Mouse (Mus musculus): Measurements from ENCODE around the gene Eva1c. TPM values are rescaled to one million over a fixed set of nuclear protein-coding genes. Genes with fewer than 3 reads are reported as not detected.

Eva1c gene
- polyA plus RNA-seq, 1 experiment from 2014 or later, result 0.82 TPM

DNA sequence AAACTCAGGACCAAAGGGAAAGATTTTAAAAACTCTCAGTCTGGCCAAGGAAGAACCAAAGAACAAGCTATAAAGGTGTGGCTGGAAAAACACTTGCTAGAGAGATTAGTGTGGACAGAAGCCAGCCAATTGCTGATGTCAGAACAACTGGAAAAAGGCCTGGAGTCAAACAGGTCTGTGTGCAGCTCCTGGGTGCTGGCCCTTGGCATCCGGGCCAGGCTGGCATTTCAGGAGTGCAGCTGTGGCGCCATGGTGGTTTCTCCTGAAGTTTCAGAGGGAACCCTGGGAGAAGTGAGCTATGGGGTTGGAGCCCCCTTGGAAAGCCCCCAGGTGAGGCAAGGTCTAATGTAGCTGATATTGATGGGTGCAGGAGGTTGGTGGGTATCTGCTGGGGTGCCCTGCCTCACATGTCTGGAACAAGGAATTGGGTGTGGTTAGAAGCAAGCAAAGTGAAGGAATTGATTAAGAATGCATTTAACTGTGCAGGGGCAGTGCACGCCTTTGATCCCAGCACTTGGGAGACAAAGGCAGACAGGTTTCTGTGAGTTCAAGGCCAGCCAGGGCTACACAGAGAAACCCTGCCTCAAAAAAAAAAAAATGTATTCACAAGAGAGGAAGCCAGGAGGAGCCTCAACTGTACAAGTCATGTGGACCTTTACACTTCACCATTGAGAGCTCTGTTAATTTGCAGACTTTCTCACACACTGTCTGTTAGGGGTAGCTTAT is 51.8 kb downstream of the Eva1c start:
- Histone ChIP-seq H3K27me3 (ENCODE audit: insufficient read depth, low read length) (no peaks in the 10 kb centered on the region), H3K27ac (ENCODE audit: low read length) (no peak overlapping the region), H3K4me3 (ENCODE audit: low read length) (no peak overlapping the region), H3K4me2 (replicated peaks; ENCODE audit: low read depth, low read length) (no peak overlapping the region), H3K9me3 (ENCODE audit: low read length) (no peaks in the 10 kb centered on the region), H3K36me3 (ENCODE audit: insufficient read depth, low read length) (no peaks in the 10 kb centered on the region), H3K4me1 (ENCODE audit: insufficient read depth, low read length) (peaks cover 6% of the 10 kb centered on the region; the same call in 1 of the 2 replicates), H3K9ac (replicated peaks; ENCODE audit: low read length) (no peak overlapping the region)
- 92% methylated on average over 3 of the region's 3 CpGs for WGBS
- no peak for ATAC-seq (ENCODE audit: low FRiP score, low TSS enrichment)

DNA sequence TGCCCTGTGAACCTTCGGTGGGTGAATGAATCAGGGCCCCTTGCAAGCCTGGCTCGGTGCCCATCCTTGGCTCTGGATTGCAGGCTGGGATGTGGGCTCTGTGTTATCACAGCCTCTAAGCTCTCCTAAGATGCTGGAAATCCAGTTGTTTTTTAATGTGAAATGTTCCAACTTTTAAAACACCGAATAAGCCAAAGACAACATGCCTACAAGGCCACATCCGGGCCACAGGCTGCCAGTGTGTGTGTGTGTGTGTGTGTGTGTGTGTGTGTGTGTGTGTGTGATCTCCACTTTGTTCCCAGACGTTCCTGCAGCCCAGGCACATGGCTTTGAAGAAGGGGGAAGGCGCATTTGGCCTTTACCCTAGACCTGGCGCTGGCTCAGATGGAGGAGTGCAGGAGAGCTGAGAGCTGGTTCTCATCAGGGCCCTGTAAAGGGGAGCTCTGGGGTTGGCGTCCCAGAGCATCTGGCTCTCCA is 56.0 kb downstream of the Eva1c start:
- no peak for ATAC-seq (ENCODE audit: low FRiP score, low TSS enrichment)
- WGBS, result 41% methylated on average over 8 of the region's 8 CpGs
- Histone ChIP-seq H3K36me3 (ENCODE audit: insufficient read depth, low read length) (no peaks in the 10 kb centered on the region), H3K9ac (replicated peaks; ENCODE audit: low read length) (no peak overlapping the region), H3K27ac (ENCODE audit: low read length) (peak overlapping the region; percentile 16; the same call in 1 of the 2 replicates), H3K27me3 (ENCODE audit: insufficient read depth, low read length) (no peaks in the 10 kb centered on the region), H3K4me3 (ENCODE audit: low read length) (no peak overlapping the region), H3K4me1 (ENCODE audit: insufficient read depth, low read length) (peaks cover 16% of the 10 kb centered on the region; the same call in 1 of the 2 replicates), H3K9me3 (ENCODE audit: low read length) (no peaks in the 10 kb centered on the region), H3K4me2 (replicated peaks; ENCODE audit: low read depth, low read length) (no peak overlapping the region; the same call in 1 of the 2 replicates)

DNA sequence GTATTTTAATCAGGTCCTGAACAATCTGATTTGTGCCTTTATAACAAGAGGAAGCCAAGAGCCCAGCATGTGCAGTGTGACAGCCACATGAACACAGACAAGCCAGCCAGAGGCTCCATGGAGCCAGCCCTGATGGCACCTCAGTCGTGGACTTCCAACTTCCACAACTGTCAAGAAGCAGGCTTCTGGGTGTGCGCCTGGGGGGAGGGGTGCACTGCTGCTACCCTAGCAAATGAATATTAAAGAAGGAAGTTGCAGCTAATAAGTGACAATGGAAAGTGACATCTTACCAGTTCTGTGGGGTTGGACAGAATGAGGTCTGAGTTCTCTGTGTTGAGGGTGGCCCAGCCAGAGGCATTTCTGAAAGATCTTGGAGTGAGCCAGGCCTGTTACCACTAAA is 58.8 kb downstream of the Eva1c start:
- Histone ChIP-seq H3K27ac (ENCODE audit: low read length) (no peak overlapping the region), H3K36me3 (ENCODE audit: insufficient read depth, low read length) (no peaks in the 10 kb centered on the region), H3K27me3 (ENCODE audit: insufficient read depth, low read length) (no peaks in the 10 kb centered on the region), H3K9me3 (ENCODE audit: low read length) (0 out of 2 replicates have a peak, but pooled peaks cover 4% of the 10 kb centered on the region), H3K9ac (replicated peaks; ENCODE audit: low read length) (no peak overlapping the region), H3K4me1 (ENCODE audit: insufficient read depth, low read length) (peaks cover 16% of the 10 kb centered on the region; the same call in 1 of the 2 replicates), H3K4me2 (replicated peaks; ENCODE audit: low read depth, low read length) (no peak overlapping the region), H3K4me3 (ENCODE audit: low read length) (no peak overlapping the region)
- WGBS, result 65% methylated on average over 2 of the region's 2 CpGs
- no peak for ATAC-seq (ENCODE audit: low FRiP score, low TSS enrichment)

DNA sequence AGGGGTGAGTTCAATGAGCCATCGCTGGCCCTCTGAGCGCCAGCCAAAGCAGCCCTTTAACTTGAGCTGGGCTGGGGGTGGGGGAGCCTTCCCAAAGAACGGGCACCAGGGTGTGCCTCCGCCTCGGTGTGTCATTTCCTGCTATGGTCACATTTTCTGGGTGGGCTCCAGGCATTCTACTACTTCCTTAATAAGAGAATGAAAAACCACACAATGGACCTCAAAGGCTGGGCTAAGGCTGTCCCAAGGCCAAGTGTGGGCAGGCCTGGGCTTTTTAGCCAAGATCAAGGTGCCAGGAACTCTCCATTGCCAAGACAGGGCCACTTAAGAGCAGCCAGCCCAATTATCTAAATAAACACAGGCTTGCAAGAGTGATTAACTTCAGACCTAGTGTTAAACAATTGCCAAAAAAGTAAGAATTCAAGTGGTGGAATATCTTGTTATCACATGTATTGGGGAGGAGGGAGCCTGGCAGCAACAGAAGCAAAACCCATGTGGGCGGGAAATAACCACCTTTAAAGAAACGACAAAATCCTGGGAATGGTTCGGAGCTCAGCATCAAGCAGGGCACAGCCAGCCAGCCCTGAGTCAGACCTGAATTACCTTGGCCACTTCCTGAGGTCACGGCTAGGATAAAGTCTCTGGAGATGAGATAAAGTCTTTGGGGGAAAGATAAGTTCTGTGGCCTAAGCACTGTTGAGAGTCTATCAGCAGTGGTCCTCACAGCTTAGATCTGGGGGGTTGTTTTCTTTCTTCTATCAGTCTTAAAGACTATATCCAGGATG is 59.5 kb downstream of the Eva1c start:
- peaks cover 21% of the 10 kb centered on the region for H3K4me1 ChIP-seq (ENCODE audit: insufficient read depth, low read length)
- H3K36me3 ChIP-seq (ENCODE audit: insufficient read depth, low read length), result no peaks in the 10 kb centered on the region
- no peak overlapping the region for H3K27ac ChIP-seq (ENCODE audit: low read length)
- no peak for ATAC-seq (ENCODE audit: low FRiP score, low TSS enrichment)
- H3K4me2 ChIP-seq (replicated peaks; ENCODE audit: low read depth, low read length), result no peak overlapping the region
- H3K9me3 ChIP-seq (ENCODE audit: low read length), result 0 out of 2 replicates have a peak, but pooled peaks cover 4% of the 10 kb centered on the region
- H3K9ac ChIP-seq (replicated peaks; ENCODE audit: low read length), result no peak overlapping the region
- no peak overlapping the region for H3K4me3 ChIP-seq (ENCODE audit: low read length)
- H3K27me3 ChIP-seq (ENCODE audit: insufficient read depth, low read length), result no peaks in the 10 kb centered on the region
- 57% methylated on average over 9 of the region's 9 CpGs for WGBS

DNA sequence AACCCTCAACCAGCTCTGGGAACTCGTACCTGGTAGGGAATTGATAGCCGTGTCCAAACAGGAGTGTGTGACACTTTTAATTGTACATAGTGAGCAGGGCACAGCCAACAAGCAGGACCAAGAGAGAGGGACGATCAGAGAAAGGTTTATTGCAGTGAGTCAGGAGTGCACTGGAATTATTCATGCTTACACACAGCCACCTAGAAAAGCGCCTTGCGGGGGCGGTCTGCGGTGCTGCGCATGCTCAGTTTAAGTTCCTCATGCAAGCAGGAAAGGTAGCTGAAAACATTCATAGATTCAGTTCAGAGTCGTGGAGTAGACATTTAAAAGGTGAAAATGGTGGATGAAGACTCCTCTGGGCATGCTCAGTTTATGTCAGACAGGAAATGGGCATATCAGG is 64.2 kb downstream of the Eva1c start:
- Histone ChIP-seq H3K27me3 (ENCODE audit: insufficient read depth, low read length) (0 out of 2 replicates have a peak, but pooled peaks cover 3% of the 10 kb centered on the region), H3K4me1 (ENCODE audit: insufficient read depth, low read length) (peaks cover 28% of the 10 kb centered on the region), H3K4me3 (ENCODE audit: low read length) (no peak overlapping the region), H3K36me3 (ENCODE audit: insufficient read depth, low read length) (no peaks in the 10 kb centered on the region), H3K9ac (replicated peaks; ENCODE audit: low read length) (no peak overlapping the region), H3K4me2 (replicated peaks; ENCODE audit: low read depth, low read length) (no peak overlapping the region), H3K9me3 (ENCODE audit: low read length) (0 out of 2 replicates have a peak, but pooled peaks cover 4% of the 10 kb centered on the region), H3K27ac (ENCODE audit: low read length) (no peak overlapping the region)
- 72% methylated on average over 9 of the region's 9 CpGs for WGBS
- ATAC-seq (ENCODE audit: low FRiP score, low TSS enrichment), result no peak

DNA sequence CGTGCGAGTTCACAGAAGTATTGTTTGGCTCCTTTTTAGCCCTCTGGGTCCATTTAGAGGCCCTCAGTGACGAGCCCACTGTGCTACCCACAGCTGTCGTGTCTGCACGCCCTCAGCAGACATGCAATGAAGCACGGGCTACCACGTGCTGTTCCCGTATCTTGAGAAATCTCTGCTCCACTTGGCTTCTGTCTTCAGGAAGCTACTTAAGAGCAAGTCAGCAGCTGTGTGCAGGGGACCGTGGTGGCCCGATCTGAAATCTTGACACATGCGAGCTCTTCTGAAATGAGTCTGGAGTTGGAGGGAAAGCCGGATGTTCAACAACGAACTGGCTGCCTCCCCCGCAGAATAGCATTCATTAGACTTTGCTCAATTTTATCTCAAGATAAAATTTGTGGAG is 65.1 kb downstream of the Eva1c start:
- 14% methylated on average over 14 of the region's 14 CpGs for WGBS
- peak overlapping the region; percentile 32 for H3K4me2 ChIP-seq (replicated peaks; ENCODE audit: low read depth, low read length)
- H3K9me3 ChIP-seq (ENCODE audit: low read length), result 0 out of 2 replicates have a peak, but pooled peaks cover 4% of the 10 kb centered on the region
- peaks cover 27% of the 10 kb centered on the region for H3K4me1 ChIP-seq (ENCODE audit: insufficient read depth, low read length)
- peak; percentile 84 for ATAC-seq (ENCODE audit: low FRiP score, low TSS enrichment)
- H3K4me3 ChIP-seq (ENCODE audit: low read length), result peak overlapping the region; percentile 10
- H3K36me3 ChIP-seq (ENCODE audit: insufficient read depth, low read length), result no peaks in the 10 kb centered on the region
- H3K27me3 ChIP-seq (ENCODE audit: insufficient read depth, low read length), result 0 out of 2 replicates have a peak, but pooled peaks cover 3% of the 10 kb centered on the region
- 0 out of 2 replicates have a peak overlapping the region, but pooled peaks have one; percentile 2 for H3K9ac ChIP-seq (replicated peaks; ENCODE audit: low read length)
- peak overlapping the region; percentile 18; the same call in 1 of the 2 replicates for H3K27ac ChIP-seq (ENCODE audit: low read length)

DNA sequence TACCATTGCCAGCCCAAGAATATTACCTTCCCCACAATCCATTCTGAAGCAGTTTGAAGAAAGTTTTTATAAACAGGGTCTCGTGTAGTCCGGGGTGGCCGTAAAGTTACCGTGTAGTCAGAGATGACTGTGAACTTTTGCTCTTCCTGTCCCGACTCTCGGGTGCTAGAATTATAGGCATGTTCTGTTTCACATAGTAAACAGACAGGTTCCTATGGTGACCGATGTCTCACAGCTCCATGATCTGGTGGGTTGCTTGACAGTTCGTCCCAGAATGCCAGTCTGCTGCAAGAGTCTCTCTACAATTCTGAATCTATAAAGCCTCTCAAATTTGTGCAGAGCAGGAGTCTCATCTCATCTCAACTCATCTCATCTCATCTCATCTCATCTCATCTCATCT is 65.6 kb downstream of the Eva1c start:
- Histone ChIP-seq H3K27me3 (ENCODE audit: insufficient read depth, low read length) (0 out of 2 replicates have a peak, but pooled peaks cover 3% of the 10 kb centered on the region), H3K9me3 (ENCODE audit: low read length) (0 out of 2 replicates have a peak, but pooled peaks cover 4% of the 10 kb centered on the region), H3K4me2 (replicated peaks; ENCODE audit: low read depth, low read length) (peak overlapping the region; percentile 32), H3K9ac (replicated peaks; ENCODE audit: low read length) (no peak overlapping the region), H3K4me3 (ENCODE audit: low read length) (no peak overlapping the region; the same call in 1 of the 2 replicates), H3K36me3 (ENCODE audit: insufficient read depth, low read length) (no peaks in the 10 kb centered on the region), H3K4me1 (ENCODE audit: insufficient read depth, low read length) (peaks cover 27% of the 10 kb centered on the region), H3K27ac (ENCODE audit: low read length) (no peak overlapping the region)
- WGBS, result 6% methylated on average over 8 of the region's 8 CpGs
- ATAC-seq (ENCODE audit: low FRiP score, low TSS enrichment), result no peak

DNA sequence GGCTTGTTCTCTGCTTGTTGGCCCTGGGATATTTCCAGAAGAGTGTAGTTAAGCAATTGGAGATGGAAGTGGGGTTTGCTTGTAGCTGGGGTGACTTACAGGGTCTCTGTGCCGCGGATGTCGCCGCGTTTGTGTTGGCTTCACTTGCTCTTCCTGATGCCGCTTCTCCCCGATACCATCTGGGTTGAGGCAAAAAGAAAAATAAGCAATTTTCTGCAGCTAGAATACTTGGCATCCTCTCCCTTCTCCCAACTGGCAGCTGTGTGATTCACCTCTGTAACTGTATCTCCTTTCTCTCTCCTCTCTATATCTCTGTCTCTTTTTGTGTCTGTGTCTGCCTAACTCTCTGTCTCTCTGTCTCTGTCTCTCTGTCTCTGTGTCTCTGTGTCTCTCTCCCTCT is 66.5 kb downstream of the Eva1c start:
- Histone ChIP-seq H3K36me3 (ENCODE audit: insufficient read depth, low read length) (no peaks in the 10 kb centered on the region), H3K4me2 (replicated peaks; ENCODE audit: low read depth, low read length) (no peak overlapping the region), H3K27ac (ENCODE audit: low read length) (no peak overlapping the region), H3K9ac (replicated peaks; ENCODE audit: low read length) (no peak overlapping the region), H3K4me1 (ENCODE audit: insufficient read depth, low read length) (peaks cover 27% of the 10 kb centered on the region), H3K9me3 (ENCODE audit: low read length) (0 out of 2 replicates have a peak, but pooled peaks cover under 1% of the 10 kb centered on the region), H3K4me3 (ENCODE audit: low read length) (no peak overlapping the region), H3K27me3 (ENCODE audit: insufficient read depth, low read length) (0 out of 2 replicates have a peak, but pooled peaks cover 3% of the 10 kb centered on the region)
- 71% methylated on average over 7 of the region's 7 CpGs for WGBS
- ATAC-seq (ENCODE audit: low FRiP score, low TSS enrichment), result no peak

DNA sequence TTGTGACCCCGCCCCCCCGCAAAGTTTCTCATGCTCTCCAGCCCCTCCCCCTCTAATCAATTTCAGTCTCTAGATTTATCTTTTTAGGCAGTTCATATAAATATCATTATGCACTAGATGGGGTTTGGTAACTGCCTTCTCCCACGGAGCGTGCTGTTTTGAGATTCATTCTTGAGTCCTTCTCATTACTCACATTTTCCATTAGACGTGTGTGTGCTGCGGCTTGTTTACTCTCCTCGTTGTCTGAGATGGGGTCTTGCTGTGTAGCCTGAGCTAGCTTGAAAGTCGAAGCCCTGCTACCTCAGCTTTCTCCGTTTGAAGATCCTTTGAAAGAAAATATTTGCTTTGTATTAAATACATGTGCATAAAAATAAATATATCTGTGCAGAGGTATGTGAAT is 67.3 kb downstream of the Eva1c start:
- Histone ChIP-seq H3K9ac (replicated peaks; ENCODE audit: low read length) (no peak overlapping the region), H3K4me2 (replicated peaks; ENCODE audit: low read depth, low read length) (no peak overlapping the region)
- 59% methylated on average over 9 of the region's 9 CpGs for WGBS

More for the DNA sequence above, 67.3 kb downstream of the Eva1c start:
- Histone ChIP-seq H3K27me3 (ENCODE audit: insufficient read depth, low read length) (0 out of 2 replicates have a peak, but pooled peaks cover 3% of the 10 kb centered on the region), H3K4me3 (ENCODE audit: low read length) (no peak overlapping the region), H3K36me3 (ENCODE audit: insufficient read depth, low read length) (no peaks in the 10 kb centered on the region), H3K27ac (ENCODE audit: low read length) (no peak overlapping the region), H3K9me3 (ENCODE audit: low read length) (no peaks in the 10 kb centered on the region), H3K4me1 (ENCODE audit: insufficient read depth, low read length) (peaks cover 27% of the 10 kb centered on the region)
- no peak for ATAC-seq (ENCODE audit: low FRiP score, low TSS enrichment)

Measured in kidney, embryonic 16.5 days (tissue).